Mouse (Mus musculus) forebrain, embryonic 11.5 days (tissue): Measurements from ENCODE around the gene Med13l. TPM values are rescaled to one million over a fixed set of nuclear protein-coding genes. Genes with fewer than 3 reads are reported as not detected.
"Not testable (repeated sequence)": the region's sequence is repeated elsewhere in the genome, so short reads cannot be mapped to it uniquely, and the experiment has no call there.

Source experiments
- ATAC-seq: fragments of 200-750 bp; cut with Nextera tagmentation; replicated peaks from 2 replicates; pipeline ENCODE4 v1.8.0; 2017; ENCODE audit warnings: moderate TSS enrichment; ENCODE audit not compliant: low FRiP score
- DNase-seq: peaks from one replicate; pipeline ENCODE4 v3.0.0-alpha.2; 2017; ENCODE audit warnings: low spot score
- H3K27ac ChIP-seq: fragments of 300-500 bp; sonication (generic); 2 replicates; pipeline ENCODE4 v1.5.1; 2014; ENCODE audit warnings: low read depth, low read length
- H3K27me3 ChIP-seq: fragments of 300-500 bp; sonication (generic); 2 replicates; pipeline ENCODE4 v1.6.1; 2014; ENCODE audit warnings: mild to moderate bottlenecking, low read length, mixed read lengths; ENCODE audit not compliant: control insufficient read depth, insufficient read depth
- H3K36me3 ChIP-seq: fragments of 300-500 bp; sonication (generic); 2 replicates; pipeline ENCODE4 v1.6.1; 2014; ENCODE audit warnings: mild to moderate bottlenecking, low read length, moderate library complexity, mixed read lengths; ENCODE audit not compliant: control insufficient read depth, insufficient read depth
- H3K4me1 ChIP-seq: fragments of 300-500 bp; sonication (generic); replicated peaks from 2 replicates; pipeline ENCODE4 v1.6.1; 2014; ENCODE audit warnings: low read length, mixed read lengths; ENCODE audit not compliant: control insufficient read depth, insufficient read depth
- H3K4me2 ChIP-seq: fragments of 300-500 bp; sonication (generic); 2 replicates; pipeline ENCODE4 v1.6.1; 2014; ENCODE audit warnings: low read depth, mild to moderate bottlenecking, low read length, moderate library complexity, mixed read lengths; ENCODE audit not compliant: severe bottlenecking
- H3K4me3 ChIP-seq: fragments of 300-500 bp; sonication (generic); 2 replicates; pipeline ENCODE4 v1.5.1; 2014; ENCODE audit warnings: low read depth, low read length
- H3K9ac ChIP-seq: fragments of 300-500 bp; sonication (generic); 2 replicates; pipeline ENCODE4 v1.6.1; 2014; ENCODE audit warnings: low read length
- H3K9me3 ChIP-seq: fragments of 300-500 bp; sonication (generic); 2 replicates; pipeline ENCODE4 v1.6.1; 2016; ENCODE audit warnings: low read length, mixed read lengths; ENCODE audit not compliant: control insufficient read depth
- WGBS: fragments of 180-500 bp; shearing (Covaris S2); extraction: QIAGEN DNeasy Blood & Tissue Kit; methylation state at CpG from one replicate; pipeline ENCODE4 v1.1.7; 2014; 5-methylcytosine and 5-hydroxymethylcytosine counted together
- polyA plus RNA-seq: library from polyadenylated mRNA; unstranded; fragments of >200 nt; fragmentation: Nextera tagmentation; extraction: Ambion mirVana; gene quantifications from 2 replicates; pipeline ENCODE4 v1.2.1, GENCODE M21; 2014

Gene Med13l
- polyA plus RNA-seq, 1 experiment from 2014 or later: 15.1 TPM

DNA sequence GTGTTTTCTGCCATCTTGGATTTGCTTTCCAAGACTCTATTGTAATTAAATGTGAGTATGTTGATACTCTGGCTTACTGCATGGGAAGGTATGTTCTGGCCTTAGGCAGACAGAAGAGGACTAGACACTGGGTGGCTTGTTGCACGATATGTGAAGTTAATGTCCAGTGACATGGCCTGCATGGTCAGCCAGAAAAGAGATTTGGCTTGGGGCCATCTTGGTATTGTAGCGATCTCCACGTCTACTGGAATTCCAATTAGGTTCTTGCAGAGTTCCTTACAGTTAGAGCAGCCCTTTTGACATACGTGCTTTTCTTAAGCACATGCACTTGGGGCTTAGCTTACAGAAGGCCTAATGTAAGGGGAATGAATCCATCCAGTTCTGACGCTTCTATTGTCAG lies 86.4 kb downstream of the Med13l start:
- 77% methylated on average over 5 of the region's 5 CpGs for WGBS
- peaks cover 7% of the 10 kb centered on the region for H3K4me1 ChIP-seq
- ATAC-seq: no peak

GRCm38 (mm10) chr5:118647384-118647783 lies 86.9 kb downstream of the Med13l start:
- H3K9ac ChIP-seq: no peak overlapping the region
- H3K9me3 ChIP-seq: no peaks in the 10 kb centered on the region
- H3K27me3 ChIP-seq: no peaks in the 10 kb centered on the region
- no peak overlapping the region for H3K4me3 ChIP-seq
- no peak overlapping the region for H3K4me2 ChIP-seq
- no peak overlapping the region for H3K27ac ChIP-seq
- 52% methylated on average over 6 of the region's 6 CpGs for WGBS
- no peaks in the 10 kb centered on the region for H3K36me3 ChIP-seq
- peaks cover 7% of the 10 kb centered on the region for H3K4me1 ChIP-seq
- no peak for DNase-seq
- ATAC-seq: no peak

More for the DNA sequence above, 86.4 kb downstream of the Med13l start:
- no peak for DNase-seq
- Histone ChIP-seq H3K27me3 (no peaks in the 10 kb centered on the region), H3K27ac (no peak overlapping the region), H3K9me3 (no peaks in the 10 kb centered on the region), H3K4me3 (no peak overlapping the region), H3K9ac (no peak overlapping the region), H3K4me2 (no peak overlapping the region), H3K36me3 (no peaks in the 10 kb centered on the region)

DNA sequence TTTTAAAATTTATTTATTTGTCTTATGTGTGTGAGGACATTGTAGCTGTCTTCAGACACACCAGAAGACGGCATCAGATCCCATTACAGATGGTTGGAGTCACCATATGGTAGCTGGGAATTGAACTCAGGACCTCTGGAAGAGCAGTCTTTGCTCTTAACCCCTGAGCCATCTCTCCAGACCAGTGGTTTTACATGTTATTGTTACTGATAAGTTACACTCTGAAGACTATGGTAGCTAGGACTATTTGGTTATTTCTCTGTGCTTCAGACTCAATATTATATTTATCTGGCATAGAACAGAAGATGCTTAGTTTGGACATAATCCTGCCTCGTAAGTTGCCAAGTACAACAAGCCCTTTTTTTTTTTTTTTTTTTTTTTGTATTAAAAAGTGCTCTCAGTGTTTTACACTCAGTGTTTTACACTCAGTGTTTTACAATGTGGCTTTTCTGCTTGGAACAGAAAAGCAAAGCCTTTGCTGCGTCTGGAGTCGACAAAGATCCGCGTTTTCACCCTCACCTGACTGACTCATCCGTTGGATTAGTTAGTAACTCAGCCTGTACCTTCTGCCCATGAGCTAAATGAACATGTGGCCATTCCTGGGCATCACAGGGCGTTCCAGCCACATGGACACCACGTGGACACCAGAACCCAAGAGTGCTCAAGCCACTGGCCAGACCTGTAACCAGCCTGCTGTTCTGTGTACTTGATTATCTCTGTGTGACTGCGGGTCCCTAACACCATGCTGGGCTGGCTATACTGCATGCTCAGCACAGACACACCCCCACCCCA lies 88.9 kb downstream of the Med13l start:
- no peaks in the 10 kb centered on the region for H3K27me3 ChIP-seq
- no peaks in the 10 kb centered on the region for H3K36me3 ChIP-seq
- H3K9ac ChIP-seq: no peak overlapping the region
- H3K4me3 ChIP-seq: no peak overlapping the region
- no peaks in the 10 kb centered on the region for H3K9me3 ChIP-seq
- ATAC-seq (no peak), DNase-seq (no peak)
- H3K4me2 ChIP-seq: no peak overlapping the region
- 92% methylated on average over 10 of the region's 10 CpGs for WGBS
- H3K4me1 ChIP-seq: peaks cover 7% of the 10 kb centered on the region
- no peak overlapping the region for H3K27ac ChIP-seq

- Histone ChIP-seq H3K27ac (no peak overlapping the region), H3K4me2 (no peak overlapping the region), H3K9me3 (no peaks in the 10 kb centered on the region), H3K4me1 (peaks cover 9% of the 10 kb centered on the region), H3K36me3 (no peaks in the 10 kb centered on the region), H3K9ac (no peak overlapping the region), H3K4me3 (no peak overlapping the region), H3K27me3 (no peaks in the 10 kb centered on the region)
- 91% methylated on average over 4 of the region's 4 CpGs for WGBS
- no peak for DNase-seq
- ATAC-seq: no peak
These were observed 89.6 kb downstream of the Med13l start for GRCm38 (mm10) chr5:118650007-118650548.

GRCm38 (mm10) chr5:118650746-118651145 lies 90.3 kb downstream of the Med13l start:
- no peaks in the 10 kb centered on the region for H3K27me3 ChIP-seq
- 86% methylated on average over 7 of the region's 7 CpGs for WGBS
- no peak overlapping the region for H3K27ac ChIP-seq
- ATAC-seq (no peak), DNase-seq (no peak)
- H3K4me3 ChIP-seq: no peak overlapping the region
- H3K36me3 ChIP-seq: no peaks in the 10 kb centered on the region
- H3K9me3 ChIP-seq: no peaks in the 10 kb centered on the region
- peaks cover 9% of the 10 kb centered on the region for H3K4me1 ChIP-seq
- H3K4me2 ChIP-seq: no peak overlapping the region
- no peak overlapping the region for H3K9ac ChIP-seq

DNA sequence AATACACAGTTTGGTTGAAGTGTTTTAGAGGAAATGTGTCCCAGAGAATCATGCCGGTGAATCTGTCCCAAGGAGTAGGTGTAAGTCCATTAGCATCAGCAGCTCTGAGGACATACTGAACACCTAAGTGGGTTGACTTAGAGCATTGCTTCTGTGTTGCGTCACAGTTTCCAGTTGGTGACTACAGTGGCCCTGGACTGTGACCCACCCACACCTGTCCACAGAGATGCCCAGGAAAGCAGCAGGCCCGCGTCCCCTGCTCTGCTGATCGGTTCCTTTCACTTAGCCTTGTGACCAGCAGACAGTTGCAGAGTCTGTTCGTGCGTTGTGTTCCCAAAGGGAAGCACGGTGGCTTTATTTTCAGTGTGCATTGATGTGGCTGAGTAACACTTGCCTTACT lies 92.1 kb downstream of the Med13l start:
- H3K9ac ChIP-seq: no peak overlapping the region
- H3K9me3 ChIP-seq: no peaks in the 10 kb centered on the region
- no peak for ATAC-seq
- H3K27me3 ChIP-seq: no peaks in the 10 kb centered on the region
- no peak overlapping the region for H3K27ac ChIP-seq
- no peak for DNase-seq
- WGBS: 96% methylated on average over 8 of the region's 8 CpGs
- H3K4me3 ChIP-seq: no peak overlapping the region
- no peaks in the 10 kb centered on the region for H3K36me3 ChIP-seq
- peaks cover 7% of the 10 kb centered on the region for H3K4me1 ChIP-seq
- H3K4me2 ChIP-seq: no peak overlapping the region

DNA sequence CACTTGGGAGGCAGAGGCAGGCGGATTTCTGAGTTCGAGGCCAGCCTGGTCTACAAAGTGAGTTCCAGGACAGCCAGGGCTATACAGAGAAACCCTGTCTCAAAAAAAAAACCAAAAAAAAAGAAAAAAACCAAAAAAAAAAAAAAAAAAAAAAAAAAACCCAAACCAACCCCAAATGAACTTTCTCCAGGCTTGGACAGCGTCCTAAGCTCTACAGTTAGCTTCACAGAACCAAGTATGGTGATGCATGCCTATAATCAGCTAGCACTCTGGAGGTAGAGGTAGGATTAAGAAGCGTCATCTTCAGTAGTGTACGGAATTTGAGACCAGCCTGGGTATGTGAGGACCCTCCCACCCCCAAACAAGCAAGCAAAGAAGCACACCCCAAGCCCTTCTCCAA lies 92.6 kb downstream of the Med13l start:
- not testable (repeated sequence) for DNase-seq, H3K27ac ChIP-seq, H3K27me3 ChIP-seq, ATAC-seq, H3K9me3 ChIP-seq, H3K4me2 ChIP-seq, H3K36me3 ChIP-seq, H3K4me1 ChIP-seq, H3K4me3 ChIP-seq, H3K9ac ChIP-seq
- 93% methylated on average over 5 of the region's 5 CpGs for WGBS

DNA sequence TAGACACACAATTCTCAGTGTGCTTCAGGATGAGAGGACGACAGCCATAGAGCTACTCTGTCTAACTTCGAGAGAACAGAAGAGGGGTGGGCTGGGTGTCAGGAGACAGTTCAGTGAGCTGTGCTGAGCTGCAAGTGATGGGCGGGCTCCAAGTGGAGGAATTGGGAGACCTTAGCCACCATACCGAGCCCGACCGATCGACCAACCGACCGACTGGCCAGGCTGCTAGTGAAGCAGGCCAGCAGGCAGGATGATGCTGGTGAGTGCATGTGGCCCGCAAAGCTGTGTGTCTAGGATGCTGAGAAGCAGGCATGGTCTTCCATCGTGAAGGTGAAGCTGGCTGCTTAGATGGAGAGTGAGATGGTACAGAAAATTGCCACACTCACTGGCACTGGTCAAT lies 94.1 kb downstream of the Med13l start:
- ATAC-seq: no peak
- H3K9ac ChIP-seq: no peak overlapping the region; the same call in 1 of the 2 replicates
- 76% methylated on average over 11 of the region's 11 CpGs for WGBS
- H3K27me3 ChIP-seq: no peaks in the 10 kb centered on the region
- H3K4me2 ChIP-seq: no peak overlapping the region
- H3K4me1 ChIP-seq: 0 out of 2 replicates have a peak, but pooled peaks cover 2% of the 10 kb centered on the region
- no peak for DNase-seq
- H3K9me3 ChIP-seq: no peaks in the 10 kb centered on the region
- H3K27ac ChIP-seq: no peak overlapping the region
- H3K36me3 ChIP-seq: no peaks in the 10 kb centered on the region
- H3K4me3 ChIP-seq: no peak overlapping the region

DNA sequence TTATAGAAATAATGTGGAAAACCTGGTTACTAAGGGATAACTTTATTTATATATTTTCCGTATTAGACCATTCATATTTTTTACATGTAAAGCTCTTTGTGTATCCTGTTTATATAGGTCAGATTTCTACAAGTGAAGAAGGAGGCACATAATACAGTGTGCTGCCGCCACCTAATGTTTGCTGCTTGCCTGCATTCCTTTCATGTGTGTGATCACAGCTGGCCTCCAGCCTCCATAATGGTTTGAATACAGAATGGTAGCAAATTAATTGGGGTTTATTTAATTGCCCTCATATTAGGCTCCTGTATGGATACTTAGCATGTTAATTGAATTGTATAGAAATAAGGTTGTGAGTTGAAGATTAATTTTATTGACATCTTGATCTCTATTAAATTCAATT lies 94.5 kb downstream of the Med13l start:
- Histone ChIP-seq H3K4me1 (0 out of 2 replicates have a peak, but pooled peaks cover 2% of the 10 kb centered on the region), H3K27ac (no peak overlapping the region), H3K36me3 (no peaks in the 10 kb centered on the region), H3K9ac (no peak overlapping the region), H3K4me2 (no peak overlapping the region), H3K4me3 (no peak overlapping the region), H3K9me3 (no peaks in the 10 kb centered on the region), H3K27me3 (no peaks in the 10 kb centered on the region)
- ATAC-seq (no peak), DNase-seq (no peak)
- WGBS: 45% methylated on average over 2 of the region's 2 CpGs
